21 mouse cellular contexts compared by ENCODE assay signal in the genomic region with DNA sequence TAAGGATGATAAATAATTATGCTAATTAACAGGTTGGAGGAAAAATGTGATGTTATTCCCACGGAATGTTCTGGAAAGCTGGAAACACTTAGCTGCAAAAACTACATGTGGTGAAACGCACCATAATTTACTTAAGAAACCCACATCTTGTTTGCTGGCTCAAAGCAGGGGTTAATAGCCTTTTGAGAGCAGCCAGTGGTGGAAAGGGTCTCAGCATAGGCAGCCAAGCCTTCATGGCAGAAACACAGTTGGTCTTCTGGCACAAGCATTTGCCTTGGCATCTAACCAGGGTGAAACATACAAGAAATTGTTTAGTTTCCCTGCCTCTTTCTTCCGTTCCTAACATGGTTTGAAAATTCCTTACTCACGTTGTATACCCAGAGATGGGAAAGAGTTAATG.
DNase-seq lines count a peak whose midpoint lies in the region; ATAC-seq and TF ChIP-seq lines count a peak whose summit lies in the region.
"Had no signal": no experiment of that assay in that cellular context is flagged by ENCODE, and none has a peak within 500 bp of the region (broad histone marks: within the 10 kb centered on the region; RNA-seq: fewer than 3 reads in every experiment).

No protein-coding gene starts in this region.

- H3K4me2 ChIP-seq in limb, embryonic 14.5 days (replicated peaks; ENCODE audit: low read depth, low read length, severe bottlenecking) = no peak overlapping the region
- H3K4me2 ChIP-seq: forebrain, embryonic 13.5 days; heart, embryonic 13.5 days; hindbrain, embryonic 14.5 days had no signal

- H3K9ac ChIP-seq in limb, embryonic 14.5 days (ENCODE audit: low read depth, low read length, severe bottlenecking) = no peak overlapping the region
- H3K9ac ChIP-seq: forebrain, embryonic 13.5 days; heart, embryonic 13.5 days; hindbrain, embryonic 14.5 days had no signal

- no peaks in the 10 kb centered on the region for H3K27me3 ChIP-seq in Patski
- H3K27me3 ChIP-seq in limb, embryonic 14.5 days (ENCODE audit: control insufficient read depth, insufficient read depth, low read length) = no peaks in the 10 kb centered on the region
- H3K27me3 ChIP-seq: forebrain, embryonic 13.5 days; heart, embryonic 13.5 days had no signal

- WGBS in limb, embryonic 14.5 days = 38% methylated on average over 4 of the region's 4 CpGs

- H3K4me1 ChIP-seq in limb, embryonic 14.5 days (ENCODE audit: control insufficient read depth, insufficient read depth, low read length) = peaks cover 52% of the 10 kb centered on the region
- H3K4me1 ChIP-seq: forebrain, embryonic 13.5 days; midbrain, embryonic 10.5 days had no signal

- 0 out of 2 replicates have a peak overlapping the region, but pooled peaks have one; percentile 6 for H3K27ac ChIP-seq in limb, embryonic 14.5 days (replicated peaks; ENCODE audit: low read depth, low read length)
- H3K27ac ChIP-seq: forebrain, embryonic 13.5 days; heart, embryonic 13.5 days; hindbrain, embryonic 14.5 days; kidney, postnatal 0 days; midbrain, embryonic 10.5 days had no signal

- H3K4me3 ChIP-seq in limb, embryonic 14.5 days (replicated peaks; ENCODE audit: low read length) = no peak overlapping the region
- H3K4me3 ChIP-seq: forebrain, embryonic 13.5 days; heart, embryonic 13.5 days; midbrain, embryonic 10.5 days had no signal

- in situ Hi-C loops in Patski (cut with MboI; ENCODE audit: low pct_unique_long_range_greater_than_20kb) = no loop called here

- no peaks in the 10 kb centered on the region for H3K9me3 ChIP-seq in limb, embryonic 14.5 days (ENCODE audit: control insufficient read depth, low read length)
- H3K9me3 ChIP-seq: forebrain, embryonic 13.5 days; heart, embryonic 13.5 days; midbrain, embryonic 10.5 days had no signal

- TF ChIP-seq CTCF in Patski (IDR thresholded peaks at IDR 0.05) = no peak

- H3K36me3 ChIP-seq in limb, embryonic 14.5 days (ENCODE audit: control insufficient read depth, insufficient read depth, low read length) = no peaks in the 10 kb centered on the region
- H3K36me3 ChIP-seq: heart, embryonic 13.5 days; midbrain, embryonic 10.5 days had no signal

- no peak for TF ChIP-seq POLR2A in limb, embryonic 14.5 days (IDR thresholded peaks at IDR 0.05; ENCODE audit: borderline replicate concordance, extremely low read depth, insufficient read depth, insufficient read length)

- peak; percentile 68 for DNase-seq in heart, adult 11 months
- DNase-seq in heart, postnatal 10 days = no peak
- DNase-seq in 3T3-L1 (ENCODE audit: low read depth, low spot score) = peak; percentile 29
- DNase-seq in Patski (ENCODE audit: low read depth, low spot score) = peak; percentile 78
- DNase-seq in limb, embryonic 14.5 days (ENCODE audit: low spot score) = peak; percentile 66
- DNase-seq in cerebellum, postnatal 36 days = no peak
- DNase-seq: adrenal gland, postnatal 25 days; gastrocnemius, postnatal 10 days; heart, adult 18-20 months; heart, postnatal 36 days; kidney, adult 2 months; liver; thymus, postnatal 14 days had no signal

- peak; percentile 34 for ATAC-seq in Patski
- ATAC-seq in limb, embryonic 14.5 days (ENCODE audit: low FRiP score, low read depth) = no peak
- no peak for ATAC-seq in monocyte, adult 5-6 weeks (replicated peaks; ENCODE audit: insufficient number of reproducible peaks, low FRiP score, low TSS enrichment, poor library complexity, severe bottlenecking)
- ATAC-seq: forebrain, embryonic 13.5 days; lung, postnatal 0 days; midbrain, embryonic 16.5 days had no signal

- POLR2A ChIA-PET in Patski (lab: Charles Lee) = no interaction called here

- intact Hi-C loops in heart, postnatal 10 days (cut with DNase I) = no loop called here

- CTCF ChIA-PET in Patski (lab: Charles Lee) = no interaction called here

Comparison
In these comparisons a context has a peak if more than half of its experiments do, and no peak if none do; other contexts are left out.
1. DNase-seq: peak in heart, adult 11 months (single experiment), 3T3-L1 (single experiment), Patski (single experiment) and limb, embryonic 14.5 days (single experiment); none in heart, postnatal 10 days (0 of 2) and cerebellum, postnatal 36 days (0 of 2).